Mouse (Mus musculus) layer of hippocampus, adult 11-12 months (tissue): ENCODE data around the gene Btbd6.

Experiments used
- DNase-seq: peaks from one replicate; pipeline ENCODE4 v3.0.0; 2022; ENCODE audit warnings: low spot score

Gene Btbd6

DNA sequence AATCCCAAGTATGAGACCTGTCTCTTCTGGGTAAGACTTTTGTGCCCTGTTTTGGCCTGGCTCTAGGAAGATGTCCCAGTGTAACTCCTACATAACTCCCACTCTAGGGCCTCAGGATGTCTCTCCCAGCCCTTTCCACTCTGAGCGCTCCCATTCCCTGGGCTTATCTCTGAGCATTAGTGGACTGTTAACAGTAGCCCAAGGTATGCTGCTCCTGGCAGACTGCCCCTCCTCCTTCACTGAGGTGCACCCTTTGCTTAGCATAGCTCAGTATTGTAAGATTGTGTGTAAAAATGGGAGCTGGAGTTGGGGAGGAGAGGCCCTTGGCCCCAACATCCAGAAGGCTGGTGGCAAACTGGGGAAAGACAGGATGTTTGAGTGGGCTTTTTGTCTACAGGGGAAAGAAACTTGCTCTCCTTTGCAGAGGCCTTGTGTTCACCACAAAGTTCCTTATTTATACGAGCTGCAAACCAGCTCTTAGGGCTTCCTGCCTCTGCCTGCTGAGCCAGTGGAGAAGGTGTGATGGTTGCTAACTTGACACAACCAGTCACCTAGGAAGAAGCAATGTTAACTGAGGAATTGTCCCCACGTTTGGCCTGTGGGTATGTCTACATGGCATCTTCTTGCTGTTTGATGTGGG is 23.2 kb upstream of the Btbd6 start:
- no peak for DNase-seq

GRCm38 (mm10) chr12:112955800-112956199 is 20.5 kb upstream of the Btbd6 start:
- DNase-seq = peak; percentile 87

DNA sequence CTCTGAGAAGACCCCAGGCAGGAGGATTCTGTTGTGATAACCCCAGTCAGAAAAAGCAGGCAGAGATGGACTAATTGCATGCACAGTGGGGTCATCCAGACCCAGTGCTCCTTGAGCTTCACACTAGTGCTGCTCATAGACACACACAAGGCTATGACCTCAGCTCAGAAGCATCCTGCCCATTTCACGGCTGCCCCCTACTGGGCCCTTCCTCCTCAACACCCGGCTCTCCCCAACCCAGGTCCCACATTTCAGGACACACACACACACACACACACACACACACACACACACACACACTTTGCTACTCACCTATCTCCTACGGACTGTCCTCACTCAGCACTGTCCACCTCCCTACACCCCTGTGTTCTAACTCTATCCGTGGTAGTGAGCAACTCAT is 18.0 kb upstream of the Btbd6 start:
- no peak for DNase-seq

DNA sequence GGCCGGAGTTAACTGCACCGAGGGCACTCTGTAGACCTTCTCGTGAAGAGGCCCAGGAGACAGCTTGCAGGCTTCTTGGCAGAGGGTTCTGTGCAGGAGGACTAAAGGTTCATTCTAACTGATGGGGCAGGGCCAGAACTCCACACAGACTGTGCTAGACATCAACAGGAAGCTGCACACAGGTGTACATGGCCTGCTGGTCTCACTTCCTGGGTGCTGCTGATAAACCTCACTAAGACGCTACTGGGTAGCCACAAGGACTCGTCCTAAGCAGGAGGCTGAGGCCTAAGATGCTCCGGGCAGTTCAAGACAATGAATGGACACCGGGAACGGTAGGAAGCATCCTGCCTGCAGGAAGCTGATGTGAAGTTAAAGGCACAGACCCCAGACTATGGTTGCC is 16.9 kb upstream of the Btbd6 start:
- DNase-seq = no peak

DNA sequence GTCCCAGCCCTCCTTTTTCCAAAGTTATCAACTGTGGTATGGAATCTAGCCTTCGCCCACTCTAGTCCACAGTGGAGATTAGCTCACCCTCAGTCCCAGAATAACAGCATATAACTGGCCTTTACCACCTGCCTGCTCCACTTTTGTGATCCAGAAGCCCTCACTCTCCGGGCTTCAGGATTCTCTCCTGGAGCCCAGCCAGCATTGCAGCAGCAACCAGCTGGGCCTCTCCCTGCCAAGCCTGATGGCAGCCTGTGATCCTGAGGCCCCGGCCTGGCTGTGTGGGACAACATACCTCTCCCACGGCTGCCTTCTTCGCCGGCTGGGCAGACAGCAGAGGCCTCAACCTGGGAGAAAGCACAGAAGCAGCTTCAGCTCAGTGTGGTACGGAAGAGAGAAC is 14.9 kb upstream of the Btbd6 start:
- DNase-seq = no peak

DNA sequence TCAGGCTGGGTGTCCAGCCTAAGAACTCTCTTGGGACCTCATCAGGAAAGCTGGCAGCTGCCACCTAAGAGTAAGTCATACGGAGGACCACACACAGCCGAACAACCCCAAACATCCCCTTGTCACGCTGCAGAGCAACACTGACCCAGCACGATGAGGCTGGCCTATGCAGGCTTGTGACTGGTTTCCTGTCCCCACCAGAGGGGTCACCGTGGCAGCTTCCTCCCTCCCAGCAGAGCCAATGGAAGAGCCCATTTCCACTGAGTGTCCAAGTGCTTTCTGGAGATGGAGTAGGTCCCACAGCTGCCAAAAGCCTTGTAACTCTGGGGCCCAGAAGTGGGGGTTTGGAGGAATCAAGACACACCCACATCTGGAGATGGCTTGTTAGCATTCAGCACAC is 14.4 kb upstream of the Btbd6 start:
- no peak for DNase-seq

- no peak for DNase-seq
Measured at GRCm38 (mm10) chr12:112965783-112966182, 10.5 kb upstream of the Btbd6 start.

DNA sequence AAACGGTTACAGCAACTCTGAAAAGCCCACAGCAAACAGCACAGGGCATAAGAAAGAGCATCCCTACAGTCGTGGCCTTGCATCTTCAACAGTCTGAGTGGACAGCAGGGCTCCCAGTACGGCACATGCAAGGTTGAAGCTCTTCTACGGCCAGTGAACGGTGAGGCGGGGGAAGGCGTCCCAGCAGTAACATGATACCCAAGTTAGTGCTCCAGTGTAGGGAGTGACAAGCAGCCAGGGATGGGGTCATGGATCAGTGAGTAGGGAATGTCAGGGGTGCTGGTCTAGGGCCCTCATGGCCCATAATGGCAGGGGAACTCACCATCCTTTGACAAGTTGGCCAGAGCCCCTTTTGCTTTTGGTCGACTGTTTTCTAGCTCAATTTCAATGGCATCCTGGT is 7.3 kb upstream of the Btbd6 start:
- DNase-seq = no peak

DNA sequence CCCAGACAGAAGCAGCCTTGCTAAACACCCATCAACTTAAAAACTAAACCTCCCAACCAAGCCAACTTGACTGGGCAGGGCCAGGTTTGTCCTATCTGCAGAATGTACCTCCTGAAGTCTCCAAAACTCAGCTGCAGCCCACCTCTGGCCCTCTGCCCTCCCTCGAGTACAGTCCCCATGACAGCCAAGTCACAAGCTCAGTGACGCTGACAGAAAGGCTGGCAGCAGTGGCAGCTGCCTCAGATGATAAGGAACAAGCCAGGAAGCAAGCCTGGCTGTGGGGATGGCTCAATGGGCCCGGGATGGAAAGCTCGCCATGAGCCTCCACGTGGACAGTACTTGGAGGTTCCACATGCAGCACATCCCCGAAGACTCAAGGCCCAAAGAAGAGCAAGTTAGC is 6.7 kb upstream of the Btbd6 start:
- no peak for DNase-seq

DNA sequence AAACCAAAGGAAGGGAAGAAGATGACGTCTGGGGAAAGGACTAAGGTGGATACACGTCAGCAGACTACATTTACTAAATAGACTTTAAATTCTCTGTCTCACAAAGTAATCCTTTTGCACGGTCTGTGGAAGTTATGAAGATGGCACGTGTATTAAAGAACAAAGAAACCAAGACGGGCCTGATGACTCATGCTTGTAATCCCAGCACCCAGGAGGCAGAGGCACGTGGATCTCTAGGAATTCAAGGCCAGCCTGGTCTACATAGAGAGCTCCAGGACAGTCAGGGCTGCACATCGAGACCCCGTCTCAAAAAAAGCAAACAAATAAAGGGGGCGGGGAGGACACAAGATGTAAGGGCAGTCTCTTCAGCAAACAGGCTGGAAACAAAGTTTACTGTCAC is 1.5 kb upstream of the Btbd6 start:
- DNase-seq = no peak

DNA sequence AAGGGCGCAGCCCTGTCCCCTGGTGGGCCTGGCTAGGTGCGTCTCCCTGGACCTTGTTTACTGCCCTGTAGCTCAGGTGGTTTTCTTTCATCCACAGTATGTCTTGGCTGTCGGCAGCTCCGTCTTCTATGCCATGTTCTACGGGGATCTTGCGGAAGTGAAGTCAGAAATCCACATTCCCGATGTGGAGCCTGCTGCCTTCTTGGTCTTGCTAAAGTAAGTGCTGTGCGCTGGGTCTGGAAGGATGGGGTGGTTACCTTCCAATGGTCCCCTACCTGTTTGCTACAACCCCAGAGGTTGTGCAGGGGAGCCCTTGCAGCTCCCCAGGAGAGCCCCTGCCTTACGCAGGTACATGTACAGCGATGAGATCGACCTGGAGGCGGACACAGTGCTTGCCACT is 874 bp downstream of the Btbd6 start:
- no peak for DNase-seq

- no peak for DNase-seq
Measured at GRCm38 (mm10) chr12:112982031-112982430, 5.7 kb downstream of the Btbd6 start.

DNA sequence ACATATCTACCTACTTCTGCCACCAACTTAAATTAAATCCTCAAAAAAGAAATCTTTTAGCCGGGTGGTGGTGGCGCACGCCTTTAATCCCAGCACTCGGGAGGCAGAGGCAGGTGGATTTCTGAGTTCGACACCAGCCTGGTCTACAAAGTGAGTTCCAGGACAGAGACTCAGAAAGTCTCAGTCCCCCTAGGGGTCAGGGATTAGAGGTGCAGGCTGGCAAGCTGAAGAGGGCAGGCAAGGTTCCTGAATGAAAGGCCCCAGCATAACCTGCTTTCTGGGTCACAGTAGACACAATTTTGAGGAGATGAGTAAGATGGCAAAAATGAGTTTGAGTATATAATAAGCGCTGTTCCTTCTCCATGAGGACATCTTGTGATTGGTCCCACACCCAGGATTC is 9.1 kb downstream of the Btbd6 start:
- DNase-seq = no peak

GRCm38 (mm10) chr12:112987877-112988276 is 11.6 kb downstream of the Btbd6 start:
- no peak for DNase-seq

GRCm38 (mm10) chr12:112990706-112991405 is 14.6 kb downstream of the Btbd6 start:
- DNase-seq = no peak

DNA sequence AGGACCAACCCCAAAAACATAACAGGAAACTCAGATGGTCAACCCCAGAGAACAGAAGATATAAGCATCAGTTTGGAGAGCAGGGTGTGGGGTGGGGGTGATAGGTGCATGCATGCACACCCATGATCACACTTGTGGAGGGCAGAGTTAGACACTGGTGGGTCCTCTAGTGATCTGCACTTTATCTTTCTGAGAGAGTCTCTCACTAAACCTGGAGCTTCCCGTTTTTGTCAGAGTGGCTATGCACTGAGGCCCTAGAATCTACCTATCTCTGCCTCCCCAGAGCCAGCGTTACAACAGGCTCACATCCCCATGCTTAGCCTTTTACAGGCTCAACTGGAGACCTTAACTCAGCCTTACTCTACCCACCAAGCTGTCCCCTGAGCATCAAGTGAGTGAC is 15.2 kb downstream of the Btbd6 start:
- no peak for DNase-seq

- DNase-seq = no peak
Measured at GRCm38 (mm10) chr12:112994153-112994552, 17.9 kb downstream of the Btbd6 start.

DNA sequence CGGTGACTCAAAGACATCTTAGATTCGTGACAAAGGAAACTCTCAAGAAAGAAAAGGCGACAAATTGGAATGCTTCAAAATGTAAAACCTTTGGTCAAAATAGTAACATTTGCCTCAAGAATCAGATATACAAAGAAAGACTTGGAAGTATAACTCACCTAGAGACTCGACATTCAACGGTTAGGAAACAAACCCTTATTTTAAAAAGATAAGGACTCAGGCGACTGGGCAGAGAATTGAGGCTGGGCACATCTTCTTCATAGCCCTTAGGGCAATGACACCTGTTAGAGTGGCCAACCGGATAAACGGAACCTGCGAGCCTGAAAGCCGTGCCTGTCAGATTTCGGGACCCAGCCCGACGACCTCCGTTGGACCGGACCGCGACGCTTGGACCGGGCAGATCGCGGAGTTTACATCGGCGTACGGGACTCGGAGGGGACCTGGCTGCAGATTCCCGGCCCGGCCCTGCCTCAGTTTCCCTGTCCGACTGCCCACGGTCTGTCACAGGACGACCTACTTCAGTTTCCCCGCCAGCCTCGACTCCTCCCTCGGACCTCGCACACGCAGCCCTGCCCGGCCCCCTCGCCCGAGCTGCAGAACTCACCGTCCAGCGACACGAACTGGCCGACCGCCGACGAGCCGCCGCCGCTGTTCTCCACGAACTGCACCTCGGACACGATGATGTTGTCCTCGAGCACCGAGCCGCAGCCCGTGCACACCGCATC is 23.4 kb downstream of the Btbd6 start:
- no peak for DNase-seq

- peak; percentile 95 for DNase-seq
Measured at GRCm38 (mm10) chr12:113000294-113001132, 24.2 kb downstream of the Btbd6 start, which contains the start of gene Brf1. Brf1 (minus strand) TSS chr12:113000704.

DNA sequence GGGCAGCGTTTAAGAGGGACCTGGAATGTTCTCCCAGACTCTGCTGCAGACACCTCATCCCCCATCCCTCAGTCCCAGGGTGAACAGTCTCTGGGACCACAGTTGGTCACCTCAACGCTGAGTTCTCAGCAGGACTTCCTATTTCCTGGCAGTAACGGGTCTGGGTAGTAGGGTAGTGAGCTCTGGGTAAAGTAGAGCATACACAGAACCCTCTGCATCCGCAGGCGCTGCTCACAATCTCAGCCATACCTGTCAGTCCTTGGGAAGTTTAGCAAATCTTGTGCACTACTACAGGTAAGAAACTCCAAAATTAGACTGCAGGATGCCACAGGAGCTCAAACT is 24.8 kb downstream of the Btbd6 start:
- no peak for DNase-seq

DNA sequence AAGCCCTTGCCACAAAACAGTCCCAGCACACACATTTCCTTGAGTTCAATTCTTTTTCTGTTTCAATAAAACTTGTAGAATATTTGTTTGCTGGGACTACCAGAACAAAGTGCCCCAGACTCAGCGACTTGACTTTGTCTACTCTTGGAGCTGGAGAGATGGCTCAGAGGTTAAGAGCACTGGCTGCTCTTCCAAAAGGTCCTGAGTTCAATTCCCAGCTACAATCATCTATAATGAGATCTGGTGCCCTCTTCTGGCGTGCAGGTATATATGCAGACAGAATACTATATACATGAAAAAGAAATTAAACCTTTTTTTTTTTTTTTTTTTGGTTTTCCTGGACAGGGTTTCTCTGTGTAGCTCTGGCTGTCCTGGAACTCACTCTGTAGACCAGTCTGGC is 26.4 kb downstream of the Btbd6 start:
- DNase-seq = no peak

DNA sequence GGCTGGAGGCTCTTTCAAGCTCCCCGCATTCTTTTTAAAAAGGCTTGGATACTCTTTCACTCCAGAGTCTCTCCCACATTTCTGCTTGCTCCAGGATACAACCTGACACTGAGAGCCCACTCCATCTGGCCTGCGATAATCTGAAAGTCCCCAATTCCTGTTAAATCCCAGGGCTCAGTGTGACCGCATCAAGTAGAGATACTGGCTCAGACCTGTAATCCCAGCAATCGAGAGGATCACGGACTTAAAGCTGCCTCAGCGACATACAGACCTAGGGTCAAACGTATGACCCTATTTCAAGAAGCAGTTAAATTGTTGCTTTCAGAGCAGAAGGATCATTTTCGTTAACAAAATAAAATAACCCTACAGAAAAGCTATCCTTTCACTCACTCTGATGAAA is 27.7 kb downstream of the Btbd6 start:
- DNase-seq = no peak

- DNase-seq = peak; percentile 85
Measured at GRCm38 (mm10) chr12:113004993-113005392, 28.7 kb downstream of the Btbd6 start.
